Mouse (Mus musculus): ENCODE results near the gene Bicc1. TPM values are rescaled to one million over a fixed set of nuclear protein-coding genes. Genes with fewer than 3 reads are reported as not detected.

Gene Bicc1
- total and polyA plus RNA-seq, 3 experiments = not detected

DNA sequence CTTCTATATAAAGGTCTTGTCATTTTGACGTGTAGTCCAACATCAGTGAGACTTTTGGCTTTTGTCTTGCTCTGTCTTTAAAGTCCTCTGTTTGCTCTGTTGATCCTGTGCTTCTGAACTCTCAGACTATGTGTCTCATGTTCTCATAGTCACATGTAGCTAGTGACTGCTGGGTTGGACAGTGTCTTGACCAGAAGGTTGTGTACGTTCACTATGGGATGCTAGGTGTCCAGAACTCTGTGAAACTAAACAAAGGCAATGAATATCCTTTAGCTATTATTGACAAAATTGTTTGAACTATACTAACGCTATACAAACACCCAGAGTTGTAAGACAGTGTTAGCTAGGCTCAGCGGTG is 72.2 kb downstream of the Bicc1 start (continued):
- TF ChIP-seq POLR2AphosphoS2 (IDR thresholded peaks at IDR 0.05; ENCODE audit: low read length) = no peak

DNA sequence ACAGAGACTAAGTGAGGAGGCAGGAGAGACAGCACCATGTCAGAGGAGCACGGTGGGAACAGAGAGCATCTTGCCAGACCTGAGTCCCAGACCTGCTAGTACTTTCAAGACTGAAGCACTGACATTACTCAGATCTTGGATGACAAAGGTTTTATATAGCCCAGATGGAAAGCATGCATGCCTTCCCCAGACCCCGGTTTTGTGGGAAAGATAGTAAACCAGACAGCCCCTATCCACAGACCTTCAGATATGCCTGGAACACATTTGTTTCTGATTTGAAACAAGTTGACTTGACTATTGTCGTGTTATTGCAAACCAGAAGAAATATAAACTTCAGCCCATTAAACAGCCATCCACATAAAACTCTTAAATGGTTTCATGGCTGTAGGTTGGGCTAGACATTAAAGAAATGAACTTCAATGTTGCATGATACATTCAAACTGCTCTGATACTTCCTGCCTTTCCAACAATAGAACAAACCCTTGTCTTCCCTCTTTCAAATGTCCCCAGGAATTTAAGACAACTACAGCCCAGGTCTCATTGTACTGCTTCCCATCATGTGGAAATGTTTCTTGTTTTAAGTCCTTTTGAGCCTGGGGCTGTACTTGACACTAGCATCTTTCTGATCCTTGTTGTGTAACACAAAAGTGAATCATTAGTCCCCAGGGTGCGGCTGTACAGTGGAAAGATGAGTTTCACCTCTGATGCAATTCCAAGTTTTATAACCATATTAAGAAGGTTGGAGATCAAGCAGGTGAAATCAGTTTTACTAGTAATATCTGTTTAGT is 72.7 kb downstream of the Bicc1 start:
- H3K4me3 ChIP-seq (ENCODE audit: control insufficient read depth in 1 of 2, insufficient read depth in 1 of 2, low read depth in 2 of 2, low read length in 2 of 2) = no peak overlapping the region
- DNase-seq (ENCODE audit: low read depth, low spot score) = no peak
- TF ChIP-seq E2F4 (IDR thresholded peaks at IDR 0.05; ENCODE audit: borderline replicate concordance, low read depth, low read length) (no peak), KAT2A (conservative IDR thresholded peaks at IDR 0.05; ENCODE audit: low read depth, low read length) (no peak), ZMIZ1 (IDR thresholded peaks at IDR 0.05; ENCODE audit: low read depth, low read length) (no peak), ZC3H11A (IDR thresholded peaks at IDR 0.05; ENCODE audit: low read depth, low read length) (no peak), ETS1 (IDR thresholded peaks at IDR 0.05; ENCODE audit: low read depth, low read length) (no peak), MEF2A (IDR thresholded peaks at IDR 0.05; ENCODE audit: extremely low read depth, insufficient replicate concordance, low read depth, low read length, poor library complexity, severe bottlenecking) (no peak), ELF1 (IDR thresholded peaks at IDR 0.05; ENCODE audit: low read depth, low read length) (no peak), ZNF384 (IDR thresholded peaks at IDR 0.05; ENCODE audit: low read depth, low read length) (no peak), RCOR1 (IDR thresholded peaks at IDR 0.05; ENCODE audit: low read depth, low read length) (no peak), CHD1 (IDR thresholded peaks at IDR 0.05; ENCODE audit: low read depth, low read length) (no peak), GABPA (IDR thresholded peaks at IDR 0.05; ENCODE audit: low read depth, low read length) (no peak), SMC3 (IDR thresholded peaks at IDR 0.05; ENCODE audit: low read depth, low read length) (no peak), JUND (IDR thresholded peaks at IDR 0.05; ENCODE audit: low read depth, low read length) (no peak), GATA1 (IDR thresholded peaks at IDR 0.05; ENCODE audit: low read depth, low read length) (no peak), RAD21 (IDR thresholded peaks at IDR 0.05; ENCODE audit: low read depth, low read length) (no peak), CHD2 (IDR thresholded peaks at IDR 0.05; ENCODE audit: low read length) (no peak)
- H3K36me3 ChIP-seq (ENCODE audit: control insufficient read depth in 1 of 2, insufficient read depth in 2 of 2, low read length in 2 of 2) = no peaks in the 10 kb centered on the region
- no peaks in the 10 kb centered on the region for H3K27me3 ChIP-seq (ENCODE audit: control insufficient read depth in 1 of 2, insufficient read depth in 2 of 2, low read length in 2 of 2)
- H3K27ac ChIP-seq (ENCODE audit: control insufficient read depth, low read depth, low read length) = no peak overlapping the region
- H3K9ac ChIP-seq (ENCODE audit: control insufficient read depth, low read depth, low read length, poor library complexity, severe bottlenecking) = no peak overlapping the region
- no peaks in the 10 kb centered on the region for H3K79me2 ChIP-seq (ENCODE audit: control insufficient read depth, insufficient read depth, low read length, poor library complexity)
- no peaks in the 10 kb centered on the region for H3K9me3 ChIP-seq (replicated peaks; ENCODE audit: insufficient read depth, low read length)
- H3K4me1 ChIP-seq (ENCODE audit: control insufficient read depth in 1 of 2, insufficient read depth in 2 of 2, low read length in 2 of 2) = no peaks in the 10 kb centered on the region

DNA sequence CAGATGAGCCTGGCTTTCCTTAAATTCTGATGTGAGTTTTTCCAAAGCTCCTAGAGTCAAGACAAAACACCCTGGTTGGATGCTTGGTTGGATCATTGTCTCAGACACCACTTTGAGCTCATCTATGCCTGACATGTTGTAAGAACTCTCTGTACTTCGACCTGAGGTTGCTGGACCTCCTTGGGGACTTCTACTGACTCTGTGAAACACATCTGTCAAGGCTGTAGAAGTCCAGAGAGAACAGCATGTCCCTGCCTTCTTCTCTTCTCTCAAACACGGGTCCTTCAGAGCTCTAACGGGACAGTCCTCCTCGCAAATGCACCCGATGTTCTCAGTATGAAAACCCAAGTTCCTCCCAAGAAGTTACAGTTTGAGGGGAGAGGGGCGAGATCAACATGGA is 76.5 kb downstream of the Bicc1 start:
- TF ChIP-seq SMC3 (IDR thresholded peaks at IDR 0.05; ENCODE audit: low read depth, low read length) (no peak), MXI1 (IDR thresholded peaks at IDR 0.05; ENCODE audit: low read depth, low read length) (no peak), ZKSCAN1 (IDR thresholded peaks at IDR 0.05; ENCODE audit: low read depth, low read length) (no peak), CHD1 (IDR thresholded peaks at IDR 0.05; ENCODE audit: low read depth, low read length) (no peak), ZC3H11A (IDR thresholded peaks at IDR 0.05; ENCODE audit: low read depth, low read length) (no peak), NELFE (IDR thresholded peaks at IDR 0.05; ENCODE audit: low read depth, low read length) (no peak), CTCF (IDR thresholded peaks at IDR 0.05 in 2 of 3, conservative IDR thresholded peaks at IDR 0.05 in 1 of 3; ENCODE audit: control insufficient read depth in 1 of 3, insufficient read depth in 1 of 3, low read depth in 2 of 3, low read length in 3 of 3, poor library complexity in 1 of 3, severe bottlenecking in 1 of 3) (no peak), POLR2AphosphoS2 (IDR thresholded peaks at IDR 0.05; ENCODE audit: low read length) (no peak), MEF2A (IDR thresholded peaks at IDR 0.05; ENCODE audit: extremely low read depth, insufficient replicate concordance, low read depth, low read length, poor library complexity, severe bottlenecking) (no peak), UBTF (IDR thresholded peaks at IDR 0.05; ENCODE audit: borderline replicate concordance, insufficient read depth, low read depth, low read length) (no peak), TBP (IDR thresholded peaks at IDR 0.05; ENCODE audit: low read depth, low read length) (no peak), HCFC1 (IDR thresholded peaks at IDR 0.05; ENCODE audit: low read depth, low read length) (no peak), POLR2AphosphoS5 (IDR thresholded peaks at IDR 0.05; ENCODE audit: borderline replicate concordance, low read depth, low read length) (no peak), MYB (IDR thresholded peaks at IDR 0.05; ENCODE audit: low read depth, low read length) (no peak)
- H3K36me3 ChIP-seq (ENCODE audit: control insufficient read depth in 1 of 2, insufficient read depth in 2 of 2, low read length in 2 of 2) = no peaks in the 10 kb centered on the region
- no peak overlapping the region for H3K4me3 ChIP-seq (ENCODE audit: control insufficient read depth in 1 of 2, insufficient read depth in 1 of 2, low read depth in 2 of 2, low read length in 2 of 2)
- H3K4me1 ChIP-seq (ENCODE audit: control insufficient read depth in 1 of 2, insufficient read depth in 2 of 2, low read length in 2 of 2) = no peaks in the 10 kb centered on the region
- H3K9me3 ChIP-seq (replicated peaks; ENCODE audit: insufficient read depth, low read length) = no peaks in the 10 kb centered on the region
- H3K9ac ChIP-seq (ENCODE audit: control insufficient read depth, low read depth, low read length, poor library complexity, severe bottlenecking) = no peak overlapping the region
- no peak for DNase-seq (ENCODE audit: low read depth, low spot score)
- H3K27me3 ChIP-seq (ENCODE audit: control insufficient read depth in 1 of 2, insufficient read depth in 2 of 2, low read length in 2 of 2) = no peaks in the 10 kb centered on the region
- H3K79me2 ChIP-seq (ENCODE audit: control insufficient read depth, insufficient read depth, low read length, poor library complexity) = no peaks in the 10 kb centered on the region
- H3K27ac ChIP-seq (ENCODE audit: control insufficient read depth, low read depth, low read length) = no peak overlapping the region

Measured in MEL (cell line).